Mouse (Mus musculus) brain, adult 10 weeks (tissue): ENCODE data around the gene Rhbg. TPM values are rescaled to one million over a fixed set of nuclear protein-coding genes. Genes with fewer than 3 reads are reported as not detected.

Experiments
- polyA plus RNA-seq: library from polyadenylated mRNA; stranded (reverse); fragments of 350-450 nt; fragmentation: Illumina TruSeq; extraction: RNeasy Lipid Tissue Mini Kit (QIAGEN cat#74804); gene quantifications from one replicate; pipeline ENCODE4 v1.2.3, GENCODE M21; 2015; ENCODE audit warnings: low read depth, low replicate concordance

Rhbg gene
- polyA plus RNA-seq = not detected

DNA sequence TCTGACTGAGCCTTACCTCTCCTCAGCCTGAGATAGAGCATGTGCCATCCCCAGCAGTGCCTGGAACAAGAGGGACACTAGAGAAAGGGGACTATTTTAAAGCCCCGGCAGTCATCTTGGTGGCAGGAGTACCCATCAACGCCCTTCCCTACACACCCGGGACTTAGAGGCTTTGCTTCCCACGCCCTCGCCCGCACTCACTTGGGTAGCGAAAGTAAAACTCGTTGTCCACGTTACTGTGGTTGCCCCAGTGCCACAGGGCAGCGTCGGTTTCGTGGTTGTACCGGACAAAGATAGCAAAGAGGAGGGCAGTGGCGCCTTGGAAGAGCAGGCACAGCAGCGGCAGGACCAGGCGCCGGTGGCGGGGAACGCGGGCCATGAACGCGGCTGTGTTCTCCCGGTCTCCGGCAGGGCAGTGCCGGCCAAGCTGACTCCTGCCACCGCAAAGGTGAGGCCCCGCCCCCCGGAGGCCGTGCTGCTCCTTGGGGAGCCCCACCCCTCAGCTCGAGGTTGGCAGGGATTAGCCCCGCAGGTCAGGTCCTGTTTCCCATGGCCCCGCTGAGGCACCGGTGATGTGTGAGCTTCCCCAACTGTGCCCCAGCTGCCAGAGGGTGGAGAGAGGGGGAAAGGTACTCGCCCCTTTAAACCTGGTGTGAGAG lies at the start of gene Rhbg:
TSS of gene Rhbg (minus strand) at position 442 of the 659 bp plus-strand sequence.

DNA sequence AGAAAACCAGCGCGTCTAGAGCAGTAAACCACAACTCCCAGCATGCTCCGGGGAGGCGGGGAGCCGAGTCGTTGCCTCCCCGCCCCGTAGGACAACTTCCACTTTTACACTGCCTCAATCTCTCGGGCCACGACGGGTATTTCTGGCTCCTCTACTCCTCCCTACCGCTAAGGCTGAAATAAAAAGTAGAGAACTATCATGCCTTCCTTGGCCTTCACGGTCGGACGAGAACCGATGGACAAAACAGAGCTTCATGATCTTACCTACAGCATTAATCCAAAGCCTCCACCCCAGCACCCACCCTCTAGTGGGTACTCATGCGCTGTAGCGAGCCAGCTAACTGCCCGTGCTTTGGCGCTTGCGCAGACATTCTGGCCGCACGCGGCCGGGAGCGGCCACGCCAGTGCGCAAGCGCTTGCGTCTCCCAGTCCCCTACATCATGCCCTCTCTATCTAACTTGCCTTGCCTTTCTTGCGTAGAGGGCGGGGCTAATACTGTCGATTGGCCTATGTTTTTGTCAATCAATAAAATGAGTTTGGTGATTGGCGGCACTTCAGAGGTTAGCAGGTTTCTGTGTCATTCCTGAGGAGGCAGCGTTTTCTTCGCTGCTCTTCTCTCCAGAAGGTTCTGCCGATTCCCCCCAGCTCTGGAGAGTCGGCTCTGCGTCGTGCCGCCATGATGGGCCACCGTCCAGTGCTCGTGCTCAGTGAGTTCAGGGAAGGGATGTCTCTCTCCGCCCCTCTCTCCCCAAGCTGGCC lies 42.2 kb upstream of the Rhbg start, which contains the start of the genes Tsacc and Cct3:
TSS of gene Tsacc (minus strand) at position 439 of the 758 bp plus-strand sequence.
TSS of gene Cct3 (plus strand) at position 556 of the 758 bp plus-strand sequence.

DNA sequence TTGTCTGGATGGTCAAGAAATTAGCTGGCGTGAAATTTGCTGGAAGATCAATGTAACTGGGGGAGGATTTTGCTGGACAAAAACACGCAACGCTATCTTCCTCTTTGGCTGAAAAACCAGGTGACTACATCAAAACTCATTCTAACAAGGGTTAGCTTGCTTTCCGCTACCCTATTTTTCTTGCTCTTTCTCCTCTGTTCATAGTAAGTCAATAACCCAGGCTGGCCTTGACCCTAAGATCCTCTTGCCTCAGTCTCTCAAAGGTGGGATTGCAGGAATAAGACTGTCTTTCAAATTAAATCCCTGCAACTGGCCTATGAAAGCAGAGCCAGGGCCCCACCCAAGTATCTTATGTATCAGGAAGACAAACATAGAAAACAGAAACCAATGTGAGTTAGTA lies 32.6 kb upstream of the Rhbg start, which contains the start of gene Gm38392:
TSS of gene Gm38392 (minus strand) at position 101 of the 400 bp plus-strand sequence.

Other genes with a start within 250 kb of the Rhbg start
- 35.6 TPM for gene Hapln2, start 227.1 kb downstream of the Rhbg start, polyA plus RNA-seq
- 19.4 TPM for gene Gpatch4, start 211.6 kb downstream of the Rhbg start, polyA plus RNA-seq
- gene Naxe, start 196.2 kb downstream of the Rhbg start, polyA plus RNA-seq = 138 TPM
- not detected for gene Ttc24, start 176.4 kb downstream of the Rhbg start, polyA plus RNA-seq
- 0.25 TPM for gene Iqgap3, start 172.7 kb downstream of the Rhbg start, polyA plus RNA-seq
- gene Mef2d, start 112.3 kb downstream of the Rhbg start, polyA plus RNA-seq = 113 TPM
- gene Gm38392, start 32.5 kb upstream of the Rhbg start, polyA plus RNA-seq = not detected
- gene Tsacc, start 42.3 kb upstream of the Rhbg start, polyA plus RNA-seq = 5.0 TPM
- gene Cct3, start 42.4 kb upstream of the Rhbg start, polyA plus RNA-seq = 201 TPM
- 103 TPM for gene Glmp, start 70.3 kb upstream of the Rhbg start, polyA plus RNA-seq
- 0.67 TPM for gene Tmem79, start 81.4 kb upstream of the Rhbg start, polyA plus RNA-seq
- 60.0 TPM for gene Smg5, start 81.6 kb upstream of the Rhbg start, polyA plus RNA-seq
- 14.8 TPM for gene Paqr6, start 109.9 kb upstream of the Rhbg start, polyA plus RNA-seq
- gene Bglap3, start 118.0 kb upstream of the Rhbg start, polyA plus RNA-seq = 0.67 TPM
- not detected for gene Bglap2, start 124.0 kb upstream of the Rhbg start, polyA plus RNA-seq
- gene Bglap, start 129.8 kb upstream of the Rhbg start, polyA plus RNA-seq = not detected
- gene Pmf1, start 155.6 kb upstream of the Rhbg start, polyA plus RNA-seq = 10.5 TPM
- 56.1 TPM for gene Slc25a44, start 170.4 kb upstream of the Rhbg start, polyA plus RNA-seq
- 41.2 TPM for gene Sema4a, start 206.5 kb upstream of the Rhbg start, polyA plus RNA-seq